Mouse (Mus musculus) megakaryocyte, embryonic 14.5 days (primary cell): ENCODE measurements around the gene Prr14.

Source experiments
- FLI1 ChIP-seq: IDR thresholded peaks from 2 replicates; pipeline ENCODE4 v1.6.1; 2012; ENCODE audit warnings: low read length, inconsistent platforms, mixed read lengths
- GATA1 ChIP-seq: IDR thresholded peaks from 3 replicates; pipeline ENCODE4 v1.6.1; 2012; ENCODE audit warnings: mixed read lengths, low read length, inconsistent platforms, borderline replicate concordance

DNA sequence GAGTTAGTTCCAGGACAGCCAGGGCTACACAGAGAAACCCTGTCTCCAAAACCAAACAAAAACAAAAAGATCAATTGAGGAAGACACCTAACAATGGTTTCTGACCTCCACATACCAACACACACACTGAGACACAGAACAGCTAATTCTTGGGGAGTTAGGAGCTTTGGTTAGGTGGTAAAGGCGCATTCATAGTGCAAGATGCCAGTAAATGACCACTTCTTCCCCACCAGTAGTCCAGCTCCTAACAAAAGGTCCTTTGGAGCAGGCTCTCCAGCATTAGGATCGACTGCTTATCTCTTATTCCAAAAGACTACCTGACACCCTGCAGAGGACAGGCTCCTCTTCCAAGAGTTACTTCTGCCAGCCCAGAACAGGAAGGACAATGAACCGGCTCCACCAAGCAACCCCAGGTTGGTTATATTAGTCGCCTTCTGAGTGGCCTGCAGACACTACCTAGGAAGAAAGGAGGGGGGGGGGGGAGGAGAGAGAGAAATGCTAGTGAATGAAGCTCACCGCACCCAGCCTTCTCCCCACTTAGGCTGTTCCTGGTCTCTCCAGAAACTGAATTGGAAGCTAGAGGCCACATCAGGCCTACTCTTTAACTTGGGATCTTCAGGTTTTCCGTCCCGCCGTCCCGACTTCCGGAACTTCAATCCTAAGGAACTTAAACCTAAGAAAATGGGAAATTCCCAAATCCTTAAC is 10.8 kb downstream of the Prr14 start:
- TF ChIP-seq GATA1 (no peak), FLI1 (no peak)
